Mouse (Mus musculus) cortical plate, adult 2 months (tissue): ENCODE results near the gene Pbx2.

Experiments
- CTCF ChIP-seq: fragments of 200-500 bp; IDR thresholded peaks from 2 replicates; pipeline ENCODE4 v1.5.1; 2011; ENCODE audit warnings: mild to moderate bottlenecking, control low read depth, low read length; ENCODE audit not compliant: insufficient read depth; ENCODE audit errors: extremely low read depth
- POLR2A ChIP-seq: fragments of 200-500 bp; IDR thresholded peaks from 2 replicates; pipeline ENCODE4 v1.6.1; 2011; ENCODE audit warnings: mild to moderate bottlenecking, low read length, control low read depth; ENCODE audit not compliant: insufficient read depth; ENCODE audit errors: extremely low read depth

DNA sequence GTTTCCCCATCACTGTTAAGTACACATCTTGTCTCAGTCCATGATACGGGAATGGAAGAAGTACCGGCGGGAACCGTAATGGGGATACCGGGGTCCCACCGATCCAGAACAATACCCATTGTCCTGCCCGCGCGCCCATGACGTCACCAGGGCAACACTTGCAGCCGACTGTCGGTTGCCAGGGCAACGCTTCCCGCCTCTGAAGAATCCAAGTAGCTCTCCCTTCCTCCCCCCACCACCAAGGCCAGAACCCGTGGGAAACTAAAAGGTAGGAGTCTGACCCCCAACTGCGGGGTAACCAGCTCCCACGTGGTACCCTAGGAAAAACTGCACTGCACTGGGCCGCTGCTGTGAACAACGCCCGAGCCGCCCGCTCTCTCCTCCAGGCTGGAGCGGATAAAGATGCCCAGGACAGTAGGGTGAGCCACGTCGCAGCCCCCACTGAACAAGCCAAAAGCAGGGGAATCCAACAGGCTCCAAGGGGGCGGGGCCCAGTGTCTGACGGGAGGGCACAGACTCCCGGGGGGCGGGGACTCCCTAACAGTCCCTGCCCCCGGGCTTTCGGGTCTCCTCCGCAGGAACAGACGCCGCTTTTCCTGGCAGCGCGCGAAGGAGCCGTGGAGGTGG, 4.2 kb upstream of the Pbx2 start:
- TF ChIP-seq CTCF (no peak), POLR2A (no peak)
